Mouse (Mus musculus) brown adipose tissue, adult 24 weeks (tissue): ENCODE measurements around the gene Sec31b. TPM values are rescaled to one million over a fixed set of nuclear protein-coding genes. Genes with fewer than 3 reads are reported as not detected.

Experiments used
- H3K27ac ChIP-seq: fragments of 200-500 bp; replicated peaks from 2 replicates; pipeline ENCODE4 v1.5.1; 2012; ENCODE audit warnings: low read depth, mild to moderate bottlenecking, low read length
- H3K4me1 ChIP-seq: fragments of 200-500 bp; 2 replicates; pipeline ENCODE4 v1.6.1; 2012; ENCODE audit warnings: low read length, mixed read lengths; ENCODE audit not compliant: control insufficient read depth, insufficient read depth, insufficient read length
- H3K4me3 ChIP-seq: fragments of 200-500 bp; 2 replicates; pipeline ENCODE4 v1.5.1; 2012; ENCODE audit warnings: low read depth, mild to moderate bottlenecking, low read length, moderate library complexity; ENCODE audit not compliant: insufficient read depth
- polyA plus RNA-seq: library from polyadenylated mRNA; stranded (reverse); fragments of >200 nt; gene quantifications from 2 replicates; pipeline ENCODE4 v1.2.4, GENCODE M21; 2012; ENCODE audit not compliant: missing spikeins, insufficient read depth, insufficient read length

Sec31b gene
- polyA plus RNA-seq, 1 experiment, result 5.7 TPM

GRCm38 (mm10) chr19:44554490-44554860, 8.8 kb upstream of the Sec31b start:
- Histone ChIP-seq H3K4me1 (peaks cover 7% of the 10 kb centered on the region), H3K4me3 (peak overlapping the region; percentile 76), H3K27ac (peak overlapping the region; percentile 95)

- H3K4me1 ChIP-seq, result peaks cover 7% of the 10 kb centered on the region
- peak overlapping the region; percentile 35 for H3K4me3 ChIP-seq
- H3K27ac ChIP-seq, result peak overlapping the region; percentile 28; the same call in 1 of the 2 replicates
These were observed 7.6 kb upstream of the Sec31b start for GRCm38 (mm10) chr19:44553286-44553685.

- H3K4me3 ChIP-seq, result peak within 1 kb of the TSS; percentile 35
- peaks cover 7% of the 10 kb centered on the region for H3K4me1 ChIP-seq
- H3K27ac ChIP-seq, result peak within 1 kb of the TSS; percentile 28; the same call in 1 of the 2 replicates
These were observed 7.1 kb upstream of the Sec31b start, which contains the start of gene Gm20538 for GRCm38 (mm10) chr19:44552731-44553130. Gene Gm20538 (minus strand): TSS chr19:44552831.

GRCm38 (mm10) chr19:44544775-44545174, 889 bp downstream of the Sec31b start:
- Histone ChIP-seq H3K4me1 (no peaks in the 10 kb centered on the region), H3K27ac (no peak overlapping the region), H3K4me3 (0 out of 2 replicates have a peak overlapping the region, but pooled peaks have one; percentile 80)

- no peak overlapping the region for H3K27ac ChIP-seq
- no peaks in the 10 kb centered on the region for H3K4me1 ChIP-seq
- no peak overlapping the region for H3K4me3 ChIP-seq
These were observed 1.3 kb downstream of the Sec31b start for GRCm38 (mm10) chr19:44544372-44544771.

- H3K4me3 ChIP-seq, result no peak overlapping the region
- H3K27ac ChIP-seq, result no peak overlapping the region
- H3K4me1 ChIP-seq, result no peaks in the 10 kb centered on the region
These were observed 2.9 kb downstream of the Sec31b start for GRCm38 (mm10) chr19:44542694-44543178.

- Histone ChIP-seq H3K4me3 (no peak overlapping the region), H3K4me1 (no peaks in the 10 kb centered on the region), H3K27ac (no peak overlapping the region)
These were observed 8.2 kb downstream of the Sec31b start for GRCm38 (mm10) chr19:44537416-44537815.

- no peak overlapping the region for H3K27ac ChIP-seq
- no peak overlapping the region for H3K4me3 ChIP-seq
- H3K4me1 ChIP-seq, result no peaks in the 10 kb centered on the region
These were observed 10.3 kb downstream of the Sec31b start for GRCm38 (mm10) chr19:44535376-44535775.

- Histone ChIP-seq H3K4me1 (no peaks in the 10 kb centered on the region), H3K27ac (no peak overlapping the region), H3K4me3 (no peak overlapping the region)
These were observed 15.6 kb downstream of the Sec31b start for GRCm38 (mm10) chr19:44530018-44530417.

GRCm38 (mm10) chr19:44525551-44526205, 20.0 kb downstream of the Sec31b start:
- Histone ChIP-seq H3K4me1 (no peaks in the 10 kb centered on the region), H3K27ac (no peak overlapping the region), H3K4me3 (no peak overlapping the region)

- Histone ChIP-seq H3K27ac (no peak overlapping the region), H3K4me1 (no peaks in the 10 kb centered on the region), H3K4me3 (no peak overlapping the region)
These were observed 26.5 kb downstream of the Sec31b start for GRCm38 (mm10) chr19:44519152-44519551.

GRCm38 (mm10) chr19:44517996-44518768, 27.5 kb downstream of the Sec31b start:
- no peak overlapping the region for H3K4me3 ChIP-seq
- H3K27ac ChIP-seq, result no peak overlapping the region
- no peaks in the 10 kb centered on the region for H3K4me1 ChIP-seq

- Histone ChIP-seq H3K4me3 (no peak overlapping the region), H3K27ac (no peak overlapping the region)
These were observed 29.9 kb downstream of the Sec31b start for GRCm38 (mm10) chr19:44515769-44516168.

GRCm38 (mm10) chr19:44514521-44515451, 30.9 kb downstream of the Sec31b start:
- no peaks in the 10 kb centered on the region for H3K4me1 ChIP-seq
- H3K27ac ChIP-seq, result no peak overlapping the region
- H3K4me3 ChIP-seq, result no peak overlapping the region

More at GRCm38 (mm10) chr19:44515769-44516168, 29.9 kb downstream of the Sec31b start:
- no peaks in the 10 kb centered on the region for H3K4me1 ChIP-seq
